Mouse (Mus musculus): ENCODE results near the gene Bcor. TPM values are rescaled to one million over a fixed set of nuclear protein-coding genes. Genes with fewer than 3 reads are reported as not detected.
A peak's percentile ranks its signal among the peaks of the same experiment; 100 is the strongest.

Gene Bcor
- polyA plus RNA-seq, 1 experiment: 15.8 TPM

- Histone ChIP-seq H3K4me1 (ENCODE audit: control insufficient read depth, insufficient read depth, low read length) (no peaks in the 10 kb centered on the region), H3K27ac (ENCODE audit: insufficient read depth, low read length) (no peak overlapping the region), H3K27me3 (ENCODE audit: control insufficient read depth, insufficient read depth, low read length, poor library complexity, severe bottlenecking) (peaks cover 7% of the 10 kb centered on the region; the same call in 1 of the 2 replicates), H3K4me3 (ENCODE audit: low read depth, low read length) (peak overlapping the region; percentile 51), H3K36me3 (ENCODE audit: control insufficient read depth, insufficient read depth, low read length, poor library complexity, severe bottlenecking) (no peaks in the 10 kb centered on the region), H3K9ac (ENCODE audit: low read depth, poor library complexity, severe bottlenecking) (0 out of 2 replicates have a peak overlapping the region, but pooled peaks have one; percentile 43), H3K9me3 (replicated peaks; ENCODE audit: control insufficient read depth, insufficient read depth, low read length, poor library complexity, severe bottlenecking) (no peaks in the 10 kb centered on the region)
- TF ChIP-seq EP300 (IDR thresholded peaks at IDR 0.05; ENCODE audit: insufficient read depth, low read depth, low read length): no peak
- no peak for TF ChIP-seq CTCF (IDR thresholded peaks at IDR 0.05; ENCODE audit: low read depth, low read length)
- TF ChIP-seq POLR2A (IDR thresholded peaks at IDR 0.05; ENCODE audit: insufficient read depth, low read length): no peak
Observed at GRCm38 (mm10) chrX:12134541-12134940, 25.6 kb downstream of the Bcor start.

GRCm38 (mm10) chrX:12133836-12134431 lies 26.2 kb downstream of the Bcor start:
- Histone ChIP-seq H3K9ac (ENCODE audit: low read depth, poor library complexity, severe bottlenecking) (no peak overlapping the region), H3K27me3 (ENCODE audit: control insufficient read depth, insufficient read depth, low read length, poor library complexity, severe bottlenecking) (peaks cover 10% of the 10 kb centered on the region; the same call in 1 of the 2 replicates), H3K4me1 (ENCODE audit: control insufficient read depth, insufficient read depth, low read length) (no peaks in the 10 kb centered on the region), H3K9me3 (replicated peaks; ENCODE audit: control insufficient read depth, insufficient read depth, low read length, poor library complexity, severe bottlenecking) (no peaks in the 10 kb centered on the region), H3K36me3 (ENCODE audit: control insufficient read depth, insufficient read depth, low read length, poor library complexity, severe bottlenecking) (no peaks in the 10 kb centered on the region), H3K27ac (ENCODE audit: insufficient read depth, low read length) (no peak overlapping the region), H3K4me3 (ENCODE audit: low read depth, low read length) (peak overlapping the region; percentile 38)
- TF ChIP-seq CTCF (IDR thresholded peaks at IDR 0.05; ENCODE audit: low read depth, low read length): no peak
- no peak for TF ChIP-seq POLR2A (IDR thresholded peaks at IDR 0.05; ENCODE audit: insufficient read depth, low read length)
- TF ChIP-seq EP300 (IDR thresholded peaks at IDR 0.05; ENCODE audit: insufficient read depth, low read depth, low read length): no peak

- Histone ChIP-seq H3K27ac (ENCODE audit: insufficient read depth, low read length) (no peak overlapping the region), H3K4me1 (ENCODE audit: control insufficient read depth, insufficient read depth, low read length) (no peaks in the 10 kb centered on the region), H3K9ac (ENCODE audit: low read depth, poor library complexity, severe bottlenecking) (no peak overlapping the region)
Observed at GRCm38 (mm10) chrX:12133178-12133835, 26.8 kb downstream of the Bcor start.

GRCm38 (mm10) chrX:12132541-12133177 lies 27.5 kb downstream of the Bcor start:
- TF ChIP-seq EP300 (IDR thresholded peaks at IDR 0.05; ENCODE audit: insufficient read depth, low read depth, low read length): no peak
- no peak for TF ChIP-seq CTCF (IDR thresholded peaks at IDR 0.05; ENCODE audit: low read depth, low read length)
- no peaks in the 10 kb centered on the region for H3K9me3 ChIP-seq (replicated peaks; ENCODE audit: control insufficient read depth, insufficient read depth, low read length, poor library complexity, severe bottlenecking)
- no peak overlapping the region for H3K9ac ChIP-seq (ENCODE audit: low read depth, poor library complexity, severe bottlenecking)
- peak overlapping the region; percentile 21; the same call in 1 of the 2 replicates for H3K4me3 ChIP-seq (ENCODE audit: low read depth, low read length)
- H3K4me1 ChIP-seq (ENCODE audit: control insufficient read depth, insufficient read depth, low read length): no peaks in the 10 kb centered on the region
- no peak overlapping the region for H3K27ac ChIP-seq (ENCODE audit: insufficient read depth, low read length)
- H3K36me3 ChIP-seq (ENCODE audit: control insufficient read depth, insufficient read depth, low read length, poor library complexity, severe bottlenecking): no peaks in the 10 kb centered on the region
- H3K27me3 ChIP-seq (ENCODE audit: control insufficient read depth, insufficient read depth, low read length, poor library complexity, severe bottlenecking): peaks cover 13% of the 10 kb centered on the region; the same call in 1 of the 2 replicates

More at GRCm38 (mm10) chrX:12133178-12133835, 26.8 kb downstream of the Bcor start:
- H3K9me3 ChIP-seq (replicated peaks; ENCODE audit: control insufficient read depth, insufficient read depth, low read length, poor library complexity, severe bottlenecking): no peaks in the 10 kb centered on the region
- TF ChIP-seq EP300 (IDR thresholded peaks at IDR 0.05; ENCODE audit: insufficient read depth, low read depth, low read length) (no peak), POLR2A (IDR thresholded peaks at IDR 0.05; ENCODE audit: insufficient read depth, low read length) (no peak), CTCF (IDR thresholded peaks at IDR 0.05; ENCODE audit: low read depth, low read length) (no peak)
- peaks cover 10% of the 10 kb centered on the region; the same call in 1 of the 2 replicates for H3K27me3 ChIP-seq (ENCODE audit: control insufficient read depth, insufficient read depth, low read length, poor library complexity, severe bottlenecking)
- no peaks in the 10 kb centered on the region for H3K36me3 ChIP-seq (ENCODE audit: control insufficient read depth, insufficient read depth, low read length, poor library complexity, severe bottlenecking)
- peak overlapping the region; percentile 38 for H3K4me3 ChIP-seq (ENCODE audit: low read depth, low read length)

- TF ChIP-seq EP300 (IDR thresholded peaks at IDR 0.05; ENCODE audit: insufficient read depth, low read depth, low read length) (no peak), CTCF (IDR thresholded peaks at IDR 0.05; ENCODE audit: low read depth, low read length) (no peak), POLR2A (IDR thresholded peaks at IDR 0.05; ENCODE audit: insufficient read depth, low read length) (no peak)
- Histone ChIP-seq H3K4me3 (ENCODE audit: low read depth, low read length) (no peak overlapping the region; the same call in 1 of the 2 replicates), H3K27ac (ENCODE audit: insufficient read depth, low read length) (no peak overlapping the region), H3K9ac (ENCODE audit: low read depth, poor library complexity, severe bottlenecking) (no peak overlapping the region), H3K36me3 (ENCODE audit: control insufficient read depth, insufficient read depth, low read length, poor library complexity, severe bottlenecking) (no peaks in the 10 kb centered on the region), H3K9me3 (replicated peaks; ENCODE audit: control insufficient read depth, insufficient read depth, low read length, poor library complexity, severe bottlenecking) (no peaks in the 10 kb centered on the region), H3K4me1 (ENCODE audit: control insufficient read depth, insufficient read depth, low read length) (peaks cover under 1% of the 10 kb centered on the region), H3K27me3 (ENCODE audit: control insufficient read depth, insufficient read depth, low read length, poor library complexity, severe bottlenecking) (peaks cover 22% of the 10 kb centered on the region)
Observed at GRCm38 (mm10) chrX:12129828-12130809, 30.0 kb downstream of the Bcor start.

Measured in ES-Bruce4 (cell line).